Mouse (Mus musculus) MEL (cell line): Measurements from ENCODE around the gene Ugt1a9.

ENCODE experiments used
- CTCF ChIP-seq, 3 experiments: IDR thresholded peaks in 2 of 3; conservative IDR thresholded peaks in 1 of 3; 2 replicates each; pipeline ENCODE4 v1.5.1; 2011 to 2012; ENCODE audit warnings: low read length in 3 of 3, low read depth in 2 of 3, mild to moderate bottlenecking in 2 of 3, improper control_type of control experiment in 1 of 3, inconsistent platforms in 1 of 3, mixed read lengths in 1 of 3, moderate library complexity in 1 of 3; ENCODE audit not compliant: control insufficient read depth in 1 of 3, insufficient read depth in 1 of 3, poor library complexity in 1 of 3, severe bottlenecking in 1 of 3
- SMC3 ChIP-seq: IDR thresholded peaks from 2 replicates; pipeline ENCODE4 v1.6.1; 2011; ENCODE audit warnings: low read depth, low read length, improper control_type of control experiment
- USF2 ChIP-seq, 2 experiments: IDR thresholded peaks; 2 replicates each; pipeline ENCODE4 v1.6.1; 2011 to 2012; ENCODE audit warnings: improper control_type of control experiment in 2 of 2, low read length in 2 of 2, borderline replicate concordance in 1 of 2, inconsistent platforms in 1 of 2, low read depth in 1 of 2, mild to moderate bottlenecking in 1 of 2; ENCODE audit not compliant: insufficient read depth in 1 of 2

GRCm38 (mm10) chr1:88074471-88074870 lies 3.9 kb downstream of the Ugt1a9 start:
- TF ChIP-seq CTCF (IDR thresholded peaks at IDR 0.05 in 2 of 3, conservative IDR thresholded peaks at IDR 0.05 in 1 of 3; ENCODE audit: control insufficient read depth in 1 of 3, insufficient read depth in 1 of 3, low read depth in 2 of 3, low read length in 3 of 3, poor library complexity in 1 of 3, severe bottlenecking in 1 of 3) (no peak), USF2 (IDR thresholded peaks at IDR 0.05; ENCODE audit: borderline replicate concordance in 1 of 2, insufficient read depth in 1 of 2, low read depth in 1 of 2, low read length in 2 of 2) (no peak), SMC3 (no peak)
